Mouse (Mus musculus) CD8-positive naive resting alpha-beta T cell, adult 2 months (primary cell): ENCODE measurements around the gene Acap2.

Experiments used
- DNase-seq, 2 experiments: peaks; one replicate each; pipeline ENCODE4 v3.0.0; 2022; ENCODE audit warnings: low read depth in 2 of 2, low spot score in 2 of 2

Gene Acap2

DNA sequence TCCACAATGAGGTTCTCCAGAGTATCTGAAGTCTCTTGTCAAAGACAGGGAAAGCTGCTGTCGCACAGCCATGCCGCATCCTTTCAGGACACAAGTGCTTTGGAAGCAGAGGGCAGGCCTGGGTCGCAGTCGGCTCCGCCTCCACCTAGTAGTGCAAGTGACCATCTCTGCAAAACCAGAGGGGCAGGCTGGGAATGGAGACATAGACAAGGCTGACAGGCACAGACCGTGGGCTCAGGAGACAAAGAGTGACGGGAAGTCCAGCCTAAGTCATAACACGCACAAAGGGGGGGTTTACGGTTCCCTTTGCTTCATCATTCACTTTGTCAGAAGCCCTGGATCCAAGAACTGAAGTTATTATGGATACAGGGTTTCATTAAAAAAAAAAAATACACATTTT is 107.9 kb downstream of the Acap2 start:
- DNase-seq, result no peak

DNA sequence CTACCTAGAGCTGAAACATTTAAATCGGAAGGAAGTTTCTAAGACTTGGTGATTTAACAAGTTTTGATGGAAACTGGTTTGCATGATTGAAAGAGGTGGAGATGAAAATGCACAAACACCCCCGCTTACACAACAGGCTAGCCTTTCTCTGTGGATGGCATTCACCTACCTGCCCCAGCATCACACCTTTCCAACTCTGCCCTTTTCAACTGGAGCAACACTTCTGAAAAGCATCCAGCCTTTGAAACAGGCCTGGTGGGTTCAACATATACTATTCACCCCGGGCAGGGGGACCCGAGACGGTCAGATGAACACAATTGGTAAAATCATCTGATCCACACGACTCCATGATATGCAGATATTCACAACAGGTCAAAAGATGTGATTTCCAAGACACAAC is 119.2 kb downstream of the Acap2 start:
- no peak for DNase-seq

DNA sequence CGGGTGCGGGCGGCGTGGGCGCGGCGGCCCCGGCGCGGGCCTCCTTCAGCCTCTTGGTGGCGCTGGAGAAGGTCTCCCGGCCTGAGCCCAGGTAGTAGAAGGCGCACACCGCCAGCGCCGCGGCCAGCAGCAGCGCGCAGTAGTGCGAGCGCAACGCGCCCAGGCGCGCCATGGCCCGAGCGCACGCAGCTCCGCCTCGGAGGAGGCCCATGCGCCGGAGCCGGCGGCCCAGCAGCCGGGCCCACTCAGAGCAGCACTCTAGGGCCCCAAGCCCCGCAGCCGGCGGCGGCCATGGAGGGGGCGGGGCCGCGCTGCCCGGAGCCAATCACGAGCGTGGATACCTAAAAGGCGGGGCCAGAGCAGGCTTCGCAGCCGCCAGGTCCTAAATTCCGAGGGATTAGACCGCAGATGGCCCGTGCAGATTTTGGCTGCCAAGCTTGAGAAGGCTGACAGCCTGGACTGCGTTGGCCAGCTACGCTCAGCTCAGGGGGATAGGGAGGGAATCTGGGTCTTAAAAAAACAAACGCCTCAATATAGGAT is 119.8 kb downstream of the Acap2 start, which contains the start of gene Xxylt1:
Gene Xxylt1 (minus strand): TSS at position 308 of the 540 bp plus-strand sequence.
- DNase-seq, result peak; percentile 90 to 91

GRCm38 (mm10) chr16:31080573-31081051 is 120.4 kb downstream of the Acap2 start:
- peak; percentile 19 to 37 for DNase-seq

GRCm38 (mm10) chr16:31077396-31077795 is 123.6 kb downstream of the Acap2 start:
- DNase-seq, result no peak

DNA sequence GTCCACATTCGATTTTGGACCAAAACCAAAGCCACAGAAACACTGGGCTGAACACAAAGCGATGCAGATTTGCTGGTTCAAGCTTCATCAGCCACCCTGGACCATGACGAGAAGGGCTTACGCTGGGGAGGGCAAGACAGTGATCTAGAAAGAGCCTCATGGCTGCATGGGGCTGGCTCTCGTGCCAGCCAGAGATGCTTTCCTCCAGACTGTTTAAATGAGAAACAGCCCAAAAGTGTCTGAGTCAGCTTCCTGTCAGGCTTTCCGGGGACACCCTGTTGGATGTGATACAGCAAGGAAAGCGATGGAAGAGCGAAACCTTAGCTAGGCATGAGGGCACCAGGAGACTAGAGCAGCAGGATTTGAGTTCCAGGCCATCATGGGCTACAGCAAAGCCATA is 124.6 kb downstream of the Acap2 start:
- no peak for DNase-seq

DNA sequence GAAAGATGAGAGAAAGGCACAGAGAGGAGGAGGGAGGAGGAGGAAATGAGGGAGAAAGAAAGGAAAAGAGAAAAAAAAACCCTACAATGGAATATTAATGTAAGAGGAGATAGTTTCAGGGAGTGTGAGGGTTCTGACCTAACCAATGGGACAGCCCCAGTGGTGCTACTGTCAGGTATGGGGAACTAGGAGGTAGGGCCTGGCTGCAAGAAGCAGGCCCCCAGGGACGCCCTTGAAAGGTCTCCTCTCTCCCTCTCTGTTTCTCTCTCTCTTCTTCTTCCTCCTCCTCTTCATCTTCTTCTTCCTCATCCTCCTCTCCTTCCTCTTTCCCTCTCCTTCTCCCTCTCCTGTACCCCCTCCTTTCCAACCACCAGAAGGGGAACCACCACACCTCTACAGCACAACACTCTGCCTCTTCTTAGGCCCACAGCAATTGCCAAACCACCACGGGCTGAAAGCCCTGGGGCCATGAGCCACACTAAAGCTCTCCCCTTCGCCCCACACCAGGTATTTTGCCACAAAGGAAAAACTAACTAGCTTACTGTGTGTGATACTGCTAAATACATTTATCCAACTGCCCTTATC is 126.6 kb downstream of the Acap2 start:
- DNase-seq, result no peak

GRCm38 (mm10) chr16:31071731-31072130 is 129.3 kb downstream of the Acap2 start:
- DNase-seq, result no peak

DNA sequence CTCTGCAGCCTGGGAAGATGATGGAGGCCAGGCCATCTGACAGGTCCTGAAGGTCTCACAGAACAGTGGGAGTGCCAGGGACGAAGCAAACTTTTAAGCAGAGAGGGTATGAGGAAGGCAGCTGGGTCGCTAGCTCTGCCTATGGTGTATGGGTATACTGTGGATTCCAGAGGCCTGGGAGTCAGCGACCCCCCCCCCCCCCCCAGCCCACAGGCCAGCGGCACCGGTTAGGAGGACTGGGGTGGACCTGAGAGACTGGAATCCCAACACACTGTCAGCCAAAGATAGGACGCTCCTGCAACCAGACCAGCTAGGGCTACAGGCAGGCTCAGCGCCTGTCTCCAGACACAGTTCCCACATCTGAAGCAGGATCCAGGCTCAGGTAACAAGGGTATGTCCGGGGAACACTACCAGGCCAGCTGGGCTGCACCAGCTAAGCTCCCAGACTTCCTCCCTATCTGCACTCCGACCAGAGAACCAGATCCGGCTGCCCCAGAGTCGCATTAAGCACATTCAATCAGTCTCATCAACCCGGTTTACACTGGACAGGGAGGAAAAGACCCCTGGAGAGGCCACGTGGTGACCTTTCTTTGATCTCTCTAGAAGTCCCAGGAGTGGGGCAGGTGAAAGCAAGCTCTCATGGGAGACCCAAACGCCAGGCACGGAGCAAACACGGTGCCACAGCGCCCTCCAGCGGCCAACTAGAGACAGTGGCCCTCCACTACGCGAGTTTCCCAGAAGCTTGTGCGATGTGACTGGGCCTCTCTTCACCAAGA is 130.5 kb downstream of the Acap2 start:
- peak; percentile 74 to 78 for DNase-seq

- DNase-seq, result no peak
Measured at GRCm38 (mm10) chr16:31069211-31070166, 131.6 kb downstream of the Acap2 start.

- no peak for DNase-seq
Measured at GRCm38 (mm10) chr16:31068280-31068679, 132.8 kb downstream of the Acap2 start.

GRCm38 (mm10) chr16:31066344-31067098 is 134.5 kb downstream of the Acap2 start:
- DNase-seq, result peak; percentile 12 to 37

DNA sequence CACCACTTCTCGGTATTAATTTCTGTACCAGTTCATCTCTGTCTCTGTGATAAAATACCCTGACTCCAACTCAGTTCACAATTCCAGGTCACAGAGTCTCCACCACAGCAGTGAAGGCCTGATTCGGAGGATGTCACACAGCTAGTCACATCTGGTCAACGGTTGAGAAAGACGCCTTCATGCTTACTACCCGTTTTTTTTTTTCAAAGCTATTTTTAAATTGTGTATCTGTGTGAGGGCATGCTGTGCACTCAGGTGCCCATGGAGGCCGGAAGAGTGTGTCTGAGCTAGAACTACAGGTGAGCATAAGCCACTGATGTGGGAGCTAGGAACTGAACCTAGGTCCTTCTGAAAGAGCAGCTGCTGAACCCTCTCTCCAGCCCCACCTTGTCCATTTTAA is 136.3 kb downstream of the Acap2 start:
- DNase-seq, result no peak

DNA sequence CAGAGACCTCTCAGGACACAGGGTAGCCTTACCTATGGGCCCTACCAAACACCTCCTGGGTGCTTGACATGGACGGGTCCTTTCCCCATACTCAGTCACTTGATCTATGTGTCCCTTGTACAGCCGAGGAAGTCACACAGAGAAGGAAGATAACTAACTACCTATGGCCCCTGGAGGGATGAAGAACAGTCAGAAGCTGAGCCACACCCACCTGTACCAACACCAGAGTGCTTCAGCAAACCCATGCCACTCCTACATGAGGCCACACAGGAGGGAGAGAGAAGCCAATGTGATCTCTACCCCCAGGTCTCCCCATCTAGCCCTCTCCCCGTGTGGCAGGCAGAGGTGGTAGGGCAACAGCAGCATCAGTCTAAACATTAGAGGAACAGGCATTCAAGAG is 138.1 kb downstream of the Acap2 start:
- no peak for DNase-seq

DNA sequence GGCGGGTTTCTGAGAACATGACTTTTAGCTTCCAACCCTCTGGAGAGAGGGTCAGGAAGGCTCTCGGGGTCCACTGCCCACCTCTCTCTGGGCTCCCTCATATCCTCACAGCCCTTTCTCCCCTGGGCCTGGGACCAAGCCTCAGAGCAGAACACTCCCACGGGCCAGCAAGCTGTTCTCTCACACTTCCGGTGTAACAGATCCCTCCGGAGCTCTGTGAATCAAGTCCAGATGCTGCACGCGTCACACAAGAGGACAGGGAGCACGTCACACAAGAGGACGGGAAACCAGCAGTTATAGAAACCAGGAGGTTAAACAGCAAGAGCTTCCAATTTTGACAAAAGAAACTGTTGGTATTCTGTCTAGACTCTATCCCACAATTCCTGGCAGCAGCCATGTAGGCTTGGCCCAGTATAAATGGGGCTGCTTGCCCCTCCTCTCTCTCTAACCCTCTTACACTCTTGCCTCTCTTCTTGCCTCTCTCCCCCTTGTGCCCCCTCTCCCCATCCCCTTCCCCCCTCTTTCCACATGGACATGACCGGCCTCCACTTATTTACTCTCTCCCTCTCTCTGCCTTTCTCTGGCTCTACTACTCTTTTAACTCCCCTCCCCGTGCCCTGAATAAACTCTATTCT is 139.7 kb downstream of the Acap2 start:
- DNase-seq, result no peak

DNA sequence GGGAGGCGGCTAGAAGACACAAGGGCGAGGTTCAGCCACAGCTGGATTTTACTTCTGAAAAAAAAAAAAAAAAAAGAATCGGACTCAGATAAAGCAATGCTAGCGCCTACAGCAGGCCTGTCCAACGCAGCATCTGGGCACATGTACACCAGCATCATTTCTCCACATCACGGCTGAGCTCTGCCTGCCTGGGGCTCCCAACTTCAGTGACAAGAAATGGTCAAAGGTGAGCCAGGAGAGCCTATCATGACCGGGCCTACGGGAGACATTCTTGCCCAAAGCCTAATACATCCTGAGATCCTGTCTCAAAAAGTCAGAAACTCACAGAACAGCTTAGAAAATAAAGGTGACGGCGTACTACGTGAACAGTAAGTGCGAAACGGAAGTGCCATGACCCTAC is 140.3 kb downstream of the Acap2 start:
- DNase-seq, result no peak

GRCm38 (mm10) chr16:31060226-31060625 is 140.8 kb downstream of the Acap2 start:
- DNase-seq, result no peak

- no peak for DNase-seq
Measured at GRCm38 (mm10) chr16:31059730-31060129, 141.3 kb downstream of the Acap2 start.

- DNase-seq, result no peak
Measured at GRCm38 (mm10) chr16:31052812-31053211, 148.2 kb downstream of the Acap2 start.

DNA sequence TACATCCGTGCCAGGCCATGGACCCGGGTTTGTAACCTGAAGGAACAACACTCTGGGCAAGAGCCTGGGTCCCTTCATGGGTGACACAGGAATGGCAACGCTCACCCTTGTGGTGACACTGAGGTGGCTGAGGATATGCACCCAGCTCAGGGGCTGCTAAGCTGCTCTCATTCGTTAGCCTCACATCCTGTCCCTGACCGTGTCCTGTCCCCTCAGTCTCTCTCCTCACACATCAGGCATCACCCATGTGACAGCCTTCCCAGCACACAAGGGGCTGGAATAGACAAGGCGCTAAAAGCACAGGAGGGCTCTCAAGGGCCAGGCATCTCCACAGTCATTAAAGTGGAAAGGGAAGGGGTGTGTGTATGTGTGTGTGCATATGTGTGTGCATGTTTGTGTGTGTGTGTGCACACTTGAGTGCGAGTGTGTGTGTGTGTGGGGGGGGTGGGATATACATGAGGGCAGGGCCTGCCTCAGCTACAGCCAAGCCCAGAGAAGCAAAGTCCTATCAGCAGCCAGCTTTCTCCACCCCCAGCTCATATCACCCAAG is 148.8 kb downstream of the Acap2 start:
- no peak for DNase-seq
